Mouse (Mus musculus) olfactory bulb, adult 2 months (tissue): ENCODE data around the gene Gm5485.

Source experiments
- CTCF ChIP-seq: fragments of 200-500 bp; IDR thresholded peaks from 2 replicates; pipeline ENCODE4 v1.5.1; 2012; ENCODE audit warnings: low read depth, mild to moderate bottlenecking, low read length, moderate library complexity; ENCODE audit not compliant: insufficient read depth
- POLR2A ChIP-seq: fragments of 200-500 bp; IDR thresholded peaks from 2 replicates; pipeline ENCODE4 v1.6.1; 2012; ENCODE audit warnings: mild to moderate bottlenecking, low read depth, low read length, moderate library complexity; ENCODE audit not compliant: insufficient read depth

GRCm38 (mm10) chr16:48366801-48367200 lies 45.4 kb downstream of the Gm5485 start:
- TF ChIP-seq CTCF (no peak), POLR2A (no peak)
